8 mouse cellular contexts compared by ENCODE assay signal in genomic region chr7:120834863-120835372, GRCm38 (mm10). TPM values are rescaled to one million over a fixed set of nuclear protein-coding genes. Genes with fewer than 3 reads are reported as not detected.
A peak's percentile ranks its signal among the peaks of the same experiment; 100 is the strongest.
DNase-seq lines count a peak whose midpoint lies in the region; ATAC-seq lines count a peak whose summit lies in the region.

No protein-coding gene starts in this region.

- 0 out of 2 replicates have a peak overlapping the region, but pooled peaks have one; percentile 12 for H3K9ac ChIP-seq in hindbrain, embryonic 11.5 days (ENCODE audit: low read depth, low read length)

- no peaks in the 10 kb centered on the region for H3K36me3 ChIP-seq in hindbrain, embryonic 11.5 days (ENCODE audit: control insufficient read depth, insufficient read depth, low read length)

- peak; percentile 74 for ATAC-seq in frontal cortex, adult (ENCODE audit: low TSS enrichment)
- peak; percentile 81 for ATAC-seq in hindbrain, embryonic 11.5 days (ENCODE audit: low FRiP score)

- peak overlapping the region; percentile 41 for H3K4me2 ChIP-seq in hindbrain, embryonic 11.5 days (replicated peaks; ENCODE audit: low read depth, low read length)

- 19% methylated on average over 14 of the region's 14 CpGs for WGBS in hindbrain, embryonic 11.5 days

- H3K27me3 ChIP-seq in hindbrain, embryonic 11.5 days (ENCODE audit: control insufficient read depth, insufficient read depth, low read length), result peaks cover 8% of the 10 kb centered on the region

- DNase-seq in R1 (ENCODE audit: low read depth, low spot score), result peak; percentile 89
- peak; percentile 78 for DNase-seq in cerebellum, adult 9-10 months
- peak; percentile 71 for DNase-seq in hindbrain, embryonic 11.5 days (ENCODE audit: low spot score)
- DNase-seq in layer of hippocampus, postnatal 10 days (ENCODE audit: low spot score in 2 of 2), result peak; percentile 52 to 70
- DNase-seq in lung, postnatal 36 days, result peak; percentile 88
- DNase-seq in right cerebral cortex, adult 18-20 months, result peak; percentile 82
- DNase-seq in urinary bladder, postnatal 14 days (ENCODE audit: low spot score), result peak; percentile 69

- peaks cover 3% of the 10 kb centered on the region; the same call in 1 of the 2 replicates for H3K4me1 ChIP-seq in hindbrain, embryonic 11.5 days (replicated peaks; ENCODE audit: control insufficient read depth, insufficient read depth, low read length)

- H3K9me3 ChIP-seq in hindbrain, embryonic 11.5 days (ENCODE audit: control insufficient read depth, low read length), result no peaks in the 10 kb centered on the region

- peak overlapping the region; percentile 60 for H3K4me3 ChIP-seq in hindbrain, embryonic 11.5 days (ENCODE audit: low read depth, low read length)

- H3K27ac ChIP-seq in hindbrain, embryonic 11.5 days (ENCODE audit: low read depth, low read length), result no peak overlapping the region

RNA-seq across cellular contexts. Expression of gene Eef2k, which starts 7.7 kb away (rescaled TPM):
- 8.5 and 10.2 TPM in 2 replicates for polyA plus RNA-seq in hindbrain, embryonic 11.5 days (2014; fragmentation: Nextera tagmentation; extraction: Ambion mirVana)
- 10 to 100 TPM; 38.9 to 41.7 TPM for total RNA-seq in layer of hippocampus, postnatal 10 days (2021)

RNA-seq across cellular contexts. Expression of gene Gm5737, which starts 22.8 kb away (rescaled TPM):
- not detected in 2 replicates for polyA plus RNA-seq in hindbrain, embryonic 11.5 days (2014; fragmentation: Nextera tagmentation; extraction: Ambion mirVana)
- total RNA-seq in layer of hippocampus, postnatal 10 days (2021), result under 1 TPM in 1 of 2 experiments, not detected in 1; 0.27 TPM
